Mouse (Mus musculus) layer of hippocampus, adult 2 months (tissue): Measurements from ENCODE around the gene Tnik. TPM values are rescaled to one million over a fixed set of nuclear protein-coding genes. Genes with fewer than 3 reads are reported as not detected.

Experiments used
- DNase-seq, 2 experiments: peaks; one replicate each; pipeline ENCODE4 v3.0.0; 2022; ENCODE audit warnings: low spot score in 2 of 2
- H3K27ac ChIP-seq: fragments of 200-600 bp; 2 replicates; pipeline ENCODE4 v1.8.1; 2022
- H3K4me3 ChIP-seq: fragments of 200-600 bp; 2 replicates; pipeline ENCODE4 v1.8.1; 2022; ENCODE audit warnings: mild to moderate bottlenecking
- CTCF ChIP-seq: fragments of 200-600 bp; conservative IDR thresholded peaks from 2 replicates; pipeline ENCODE4 v1.8.1; 2022; ENCODE audit warnings: antibody characterized with exemption, mild to moderate bottlenecking, moderate library complexity
- total RNA-seq, 2 experiments: library from RNA; stranded (reverse); gene quantifications; 2 replicates each; pipeline ENCODE4 v1.2.3; 2021

The Tnik gene
- total RNA-seq, 2 experiments from 2014 or later: 220 to 223 TPM

DNA sequence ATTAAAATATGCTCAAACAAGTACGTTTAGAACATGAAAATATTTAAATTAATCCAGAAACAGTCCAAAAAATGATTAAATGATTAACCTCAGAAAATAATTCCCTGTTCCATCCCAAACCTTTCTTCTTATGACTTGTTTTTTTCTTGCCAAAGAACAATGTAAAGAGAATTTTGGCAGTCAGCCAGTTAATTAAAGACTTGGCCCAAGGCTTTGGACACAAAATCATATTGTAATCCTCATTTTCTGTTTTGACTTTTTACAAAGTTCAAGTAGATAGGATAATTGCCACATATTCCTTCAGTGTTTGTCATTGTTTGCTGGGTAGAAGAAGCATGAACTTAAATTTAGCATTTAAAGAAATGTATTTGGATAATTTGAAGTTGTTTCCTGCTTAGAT, 353.4 kb downstream of the Tnik start:
- no peak for TF ChIP-seq CTCF
- Histone ChIP-seq H3K4me3 (no peak overlapping the region), H3K27ac (no peak overlapping the region)
- no peak for DNase-seq

DNA sequence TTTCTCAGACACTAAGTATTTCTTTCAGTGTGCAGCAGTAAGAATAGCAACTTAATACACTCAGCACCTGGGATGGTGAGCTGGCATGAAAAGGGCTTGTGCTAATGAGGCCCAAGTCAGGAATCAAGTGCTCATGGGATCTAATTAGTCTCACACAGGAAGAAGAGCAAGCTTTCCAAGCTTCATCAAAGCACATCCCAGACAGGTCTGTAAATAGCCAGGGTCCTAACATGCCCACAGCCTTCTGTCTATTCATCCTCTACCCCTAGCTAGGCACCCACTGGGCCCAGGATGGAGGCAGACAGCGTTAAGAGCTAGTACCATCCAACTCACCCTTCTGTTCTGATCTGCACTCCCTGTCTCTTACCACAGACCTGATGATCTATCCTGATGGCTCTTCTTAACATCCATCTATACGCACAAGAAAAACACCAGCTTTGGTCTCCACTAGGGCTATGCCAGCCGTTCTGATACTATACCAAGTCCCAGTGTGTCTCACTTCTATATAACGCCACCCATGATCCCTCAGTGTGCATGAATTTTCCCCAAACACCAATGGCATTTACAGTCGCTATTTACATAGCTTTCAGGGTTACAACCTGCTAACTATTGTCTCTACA, 354.1 kb downstream of the Tnik start:
- no peak for TF ChIP-seq CTCF
- no peak overlapping the region for H3K27ac ChIP-seq

DNA sequence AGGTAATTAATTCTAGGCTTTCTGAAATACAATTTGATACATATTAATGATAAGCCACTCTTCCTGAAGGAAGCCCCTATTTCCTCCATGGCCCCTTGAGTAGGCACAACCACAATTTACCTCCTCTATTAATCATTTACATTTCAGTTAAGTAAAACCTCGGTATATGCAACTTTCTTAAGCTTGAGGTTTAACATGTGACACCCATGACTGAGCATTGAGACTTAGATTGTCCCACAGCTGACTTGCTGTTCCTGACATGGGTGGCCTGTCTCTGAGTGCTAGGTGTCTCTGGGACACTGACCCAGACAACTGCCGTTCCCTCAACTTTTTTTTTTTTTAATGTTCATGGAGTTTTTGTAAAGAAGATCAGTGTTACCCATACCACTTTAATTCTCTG, 358.8 kb downstream of the Tnik start:
- no peak for DNase-seq
- no peak overlapping the region for H3K27ac ChIP-seq
- H3K4me3 ChIP-seq: no peak overlapping the region
- TF ChIP-seq CTCF: no peak

More for the DNA sequence above, 354.1 kb downstream of the Tnik start:
- DNase-seq: no peak
- H3K4me3 ChIP-seq: no peak overlapping the region

DNA sequence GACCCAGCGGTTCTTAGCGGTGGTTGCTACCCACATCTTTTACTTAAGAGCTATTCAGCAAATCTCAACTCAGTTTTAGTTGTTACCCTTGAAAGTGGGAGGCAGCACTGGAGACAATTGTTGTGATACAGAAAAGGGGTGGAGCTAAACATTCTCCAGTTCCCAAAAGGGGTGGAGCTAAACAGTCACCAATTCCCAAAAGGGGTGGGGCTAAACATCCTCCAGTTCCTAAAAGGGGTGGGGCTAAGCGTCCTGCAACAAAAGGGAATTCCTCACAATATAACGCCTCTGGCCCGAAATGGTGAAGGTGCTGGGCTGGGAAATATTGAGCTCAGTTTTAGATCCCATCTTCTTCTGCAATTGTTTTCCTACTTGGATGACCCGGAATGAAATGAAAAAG, 363.8 kb downstream of the Tnik start:
- Histone ChIP-seq H3K4me3 (no peak overlapping the region), H3K27ac (no peak overlapping the region)
- no peak for DNase-seq
- no peak for TF ChIP-seq CTCF

DNA sequence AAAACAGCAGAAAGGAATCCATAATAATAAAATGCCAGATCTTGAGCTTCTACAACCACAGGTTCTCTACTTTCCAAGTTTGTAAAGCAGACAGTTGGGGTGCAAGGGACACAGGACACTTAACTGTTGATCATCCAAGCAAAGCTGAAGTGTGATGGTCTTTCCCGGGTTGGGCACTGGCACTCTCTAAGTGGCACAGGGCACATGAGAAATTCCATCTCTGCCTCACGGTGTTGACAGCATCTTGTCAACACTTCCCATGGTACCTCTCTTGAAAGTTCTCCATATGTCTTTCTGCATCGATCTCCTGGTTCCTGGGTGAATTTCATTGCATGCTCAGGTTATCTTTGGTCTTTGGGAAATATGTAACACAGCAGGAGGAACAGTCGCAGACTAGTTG, 373.8 kb downstream of the Tnik start:
- H3K4me3 ChIP-seq: no peak overlapping the region
- H3K27ac ChIP-seq: no peak overlapping the region
- DNase-seq: no peak
- TF ChIP-seq CTCF: no peak

DNA sequence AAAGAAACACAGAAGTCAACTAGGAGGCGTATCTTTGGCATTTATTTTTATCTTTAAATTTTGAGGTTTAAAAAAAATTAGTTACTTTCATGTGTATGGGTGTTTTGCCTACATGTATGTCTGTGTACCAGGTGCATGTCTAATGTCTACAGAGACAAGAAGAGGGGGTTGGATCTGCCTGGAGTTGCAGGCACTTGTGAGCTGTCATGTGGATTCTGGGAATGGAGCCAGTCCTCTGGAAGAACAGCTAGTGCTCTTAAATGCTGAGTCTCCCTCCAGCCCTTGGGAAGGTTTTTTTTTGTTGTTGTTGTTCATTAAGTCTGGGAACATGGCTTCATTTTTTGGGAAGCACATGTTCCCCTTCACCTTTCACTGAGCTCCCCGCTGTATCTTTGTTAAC, 375.9 kb downstream of the Tnik start:
- peak; percentile 50 to 65 for DNase-seq
- no peak for TF ChIP-seq CTCF
- H3K27ac ChIP-seq: peak overlapping the region; percentile 74

DNA sequence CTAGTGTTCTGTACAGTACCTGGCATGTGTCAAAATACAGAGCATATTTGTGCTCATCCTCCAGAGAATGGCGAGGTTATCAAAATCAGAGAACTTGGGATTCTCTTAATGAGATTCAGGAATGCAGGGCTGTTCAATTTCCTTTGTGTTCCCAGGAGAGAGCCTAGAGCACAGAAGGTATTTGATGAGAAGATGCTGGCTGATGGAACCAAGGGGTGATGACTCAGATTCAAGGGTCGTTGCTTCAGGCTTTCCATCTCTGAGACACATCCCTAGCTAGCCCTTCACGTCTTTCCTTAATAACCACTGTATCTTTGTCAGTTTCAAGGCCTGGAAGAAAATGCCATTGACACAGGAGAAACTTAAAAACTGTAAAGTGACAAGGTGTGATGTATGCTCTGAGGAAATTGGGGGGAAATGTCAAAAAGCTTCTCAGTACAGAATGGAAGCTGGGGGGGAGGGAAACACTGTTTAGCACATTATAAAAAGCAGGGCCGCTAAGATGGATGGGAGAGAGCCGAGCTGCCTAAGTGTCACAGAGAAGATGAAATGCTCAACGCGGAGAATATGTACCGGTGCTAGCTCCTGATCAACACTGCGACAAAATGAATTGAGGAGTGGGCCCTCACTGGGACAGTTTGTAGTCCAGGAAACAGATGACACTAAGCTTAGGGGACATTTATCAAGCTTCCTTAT, 380.4 kb downstream of the Tnik start:
- DNase-seq: no peak
- Histone ChIP-seq H3K27ac (no peak overlapping the region), H3K4me3 (no peak overlapping the region)
- TF ChIP-seq CTCF: no peak

More for the DNA sequence above, 375.9 kb downstream of the Tnik start:
- no peak overlapping the region for H3K4me3 ChIP-seq

DNA sequence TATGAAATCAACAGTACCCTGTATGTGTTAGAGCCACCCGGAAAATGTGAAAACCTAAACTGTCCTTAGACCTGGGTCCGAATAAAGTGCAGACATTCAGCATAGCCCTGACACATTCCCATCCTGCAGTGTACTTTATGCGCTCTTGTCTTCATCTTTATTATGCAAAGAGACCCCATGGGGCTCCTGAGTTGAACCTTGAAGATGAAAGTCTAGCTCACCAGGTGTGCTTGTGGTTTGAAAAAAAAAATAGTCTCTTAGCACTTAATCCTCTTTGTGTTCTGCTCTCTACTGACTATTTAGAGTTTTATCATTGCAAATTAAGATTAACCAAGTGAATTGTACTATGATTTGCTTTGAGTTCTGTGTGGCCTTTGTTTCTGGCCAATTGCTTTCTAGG, 389.6 kb downstream of the Tnik start:
- TF ChIP-seq CTCF: no peak
- Histone ChIP-seq H3K27ac (no peak overlapping the region), H3K4me3 (no peak overlapping the region)
- no peak for DNase-seq

DNA sequence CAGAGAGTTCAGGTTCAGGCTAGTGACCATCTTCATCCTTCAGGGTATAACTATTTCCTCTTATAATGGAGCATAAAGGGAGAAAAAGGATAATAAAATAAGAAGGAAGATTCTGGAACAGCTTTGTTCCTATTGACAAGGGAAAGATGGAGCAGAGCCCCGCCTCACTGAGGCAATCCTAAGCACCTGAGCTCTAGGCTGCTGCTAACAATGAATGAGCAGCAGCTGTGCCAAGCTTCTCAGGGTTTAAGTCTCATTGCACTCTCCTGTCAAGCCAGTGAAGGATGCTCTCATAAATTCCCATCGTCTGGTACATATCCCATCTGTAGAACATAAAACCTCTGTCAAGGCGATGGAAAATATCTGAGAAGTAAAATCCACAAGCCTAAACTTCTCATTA, 390.0 kb downstream of the Tnik start:
- Histone ChIP-seq H3K27ac (no peak overlapping the region), H3K4me3 (no peak overlapping the region)
- no peak for TF ChIP-seq CTCF
- no peak for DNase-seq

DNA sequence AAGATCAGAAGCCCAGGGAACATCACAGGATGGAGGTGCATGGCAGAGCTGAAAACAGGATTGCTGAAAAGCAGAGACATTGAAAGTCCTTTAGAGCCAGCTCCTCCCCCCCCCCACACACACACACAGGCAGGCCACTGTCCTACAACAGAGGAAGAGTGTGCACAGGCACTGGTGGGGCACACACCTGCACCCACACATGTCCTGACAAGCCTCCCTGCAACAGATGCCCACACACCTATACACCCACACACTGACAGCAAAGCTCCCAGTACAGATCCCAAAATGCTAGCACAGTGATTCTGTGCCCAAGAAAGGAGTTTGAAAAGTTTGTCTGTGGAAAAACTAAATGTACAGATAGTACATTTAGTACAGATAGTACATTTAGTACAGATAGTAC, 391.7 kb downstream of the Tnik start:
- DNase-seq: no peak
- Histone ChIP-seq H3K4me3 (no peak overlapping the region), H3K27ac (no peak overlapping the region)
- no peak for TF ChIP-seq CTCF

DNA sequence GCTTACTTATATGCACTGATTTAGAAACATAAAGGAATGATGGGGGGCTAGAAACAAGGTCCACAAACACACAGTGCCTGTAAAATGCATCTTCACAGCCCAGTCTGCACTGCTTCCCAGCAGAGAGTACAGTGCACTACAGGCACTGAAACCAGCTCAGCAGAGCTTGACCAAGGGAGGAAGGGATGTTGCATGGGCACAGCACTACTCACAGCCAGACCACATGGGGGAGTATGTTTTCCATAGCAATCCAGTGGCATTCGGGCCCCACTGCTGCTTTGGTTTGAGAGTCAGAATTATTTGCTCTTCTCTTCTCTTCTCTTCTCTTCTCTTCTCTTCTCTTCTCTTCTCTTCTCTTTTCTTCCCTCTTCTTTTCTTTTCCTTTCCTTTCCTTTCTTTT, 395.3 kb downstream of the Tnik start:
- Histone ChIP-seq H3K27ac (no peak overlapping the region), H3K4me3 (no peak overlapping the region)
- DNase-seq: no peak
- no peak; the same call in 1 of the 2 replicates for TF ChIP-seq CTCF

DNA sequence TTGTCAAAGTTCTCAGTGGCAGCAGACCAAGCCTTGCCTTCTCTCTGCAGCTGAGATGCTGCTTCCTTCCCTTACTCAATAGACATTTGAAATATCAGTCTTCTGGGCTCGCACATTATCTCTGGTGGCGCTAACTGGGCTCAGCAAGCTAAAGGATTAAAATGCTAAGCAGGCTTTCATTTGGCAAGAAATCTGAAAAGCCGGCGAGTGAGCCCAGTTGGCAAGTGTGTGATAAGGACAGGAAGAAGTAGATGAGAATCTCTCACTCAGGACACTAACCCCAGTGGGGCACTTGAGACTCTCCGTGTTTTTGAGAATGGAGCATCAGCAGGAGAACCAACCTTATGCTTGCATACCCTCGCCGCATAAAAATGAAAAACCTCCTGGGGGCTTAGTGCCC, 417.8 kb downstream of the Tnik start:
- no peak for DNase-seq
- TF ChIP-seq CTCF: no peak
- Histone ChIP-seq H3K4me3 (no peak overlapping the region), H3K27ac (no peak overlapping the region)

DNA sequence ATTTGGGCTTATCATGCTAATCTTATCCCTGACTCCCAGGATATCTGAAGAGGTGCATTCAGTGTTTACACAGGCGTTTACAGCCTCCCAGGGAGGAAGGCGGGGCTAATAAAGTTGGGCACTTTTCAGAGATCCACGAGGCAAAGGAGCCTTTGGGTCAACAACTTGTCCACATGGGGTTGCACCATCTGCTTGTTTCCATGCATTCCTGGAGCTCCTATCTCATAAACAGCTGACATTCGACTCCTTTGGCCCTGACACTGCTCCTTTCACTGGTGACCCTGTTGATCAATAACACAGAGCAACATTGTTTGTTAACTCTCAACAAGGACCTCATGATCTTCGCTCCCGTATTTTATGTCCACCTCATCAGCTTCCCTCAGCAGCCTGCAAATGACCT, 418.9 kb downstream of the Tnik start:
- no peak for DNase-seq
- H3K27ac ChIP-seq: no peak overlapping the region
- no peak overlapping the region for H3K4me3 ChIP-seq
- no peak for TF ChIP-seq CTCF

DNA sequence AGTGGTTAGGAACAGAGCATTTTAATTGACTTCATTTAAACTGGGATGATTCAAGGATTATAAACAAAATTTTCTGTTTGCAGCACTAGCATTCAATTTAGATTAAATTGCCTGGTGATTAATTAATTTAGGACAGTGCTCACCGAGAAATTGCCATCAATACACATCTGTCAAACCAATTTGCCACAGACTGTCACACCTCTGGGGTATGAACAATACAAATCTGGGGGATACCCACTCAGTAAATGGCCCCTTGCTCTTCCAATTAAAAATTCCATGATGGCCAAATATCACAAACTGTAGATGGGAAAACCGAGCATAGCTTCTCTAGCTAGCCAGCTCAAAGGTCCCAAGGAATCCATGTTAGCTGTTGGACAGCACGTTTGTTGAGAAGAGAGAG, 419.4 kb downstream of the Tnik start:
- Histone ChIP-seq H3K27ac (no peak overlapping the region), H3K4me3 (no peak overlapping the region)
- DNase-seq: no peak
- no peak for TF ChIP-seq CTCF
